Mouse (Mus musculus) kidney, postnatal 10 days (tissue): ENCODE data around the gene Hsf5.

Experiments used
- DNase-seq: peaks from one replicate; pipeline ENCODE4 v3.0.0; 2021; ENCODE audit warnings: mixed read lengths

The Hsf5 gene

DNA sequence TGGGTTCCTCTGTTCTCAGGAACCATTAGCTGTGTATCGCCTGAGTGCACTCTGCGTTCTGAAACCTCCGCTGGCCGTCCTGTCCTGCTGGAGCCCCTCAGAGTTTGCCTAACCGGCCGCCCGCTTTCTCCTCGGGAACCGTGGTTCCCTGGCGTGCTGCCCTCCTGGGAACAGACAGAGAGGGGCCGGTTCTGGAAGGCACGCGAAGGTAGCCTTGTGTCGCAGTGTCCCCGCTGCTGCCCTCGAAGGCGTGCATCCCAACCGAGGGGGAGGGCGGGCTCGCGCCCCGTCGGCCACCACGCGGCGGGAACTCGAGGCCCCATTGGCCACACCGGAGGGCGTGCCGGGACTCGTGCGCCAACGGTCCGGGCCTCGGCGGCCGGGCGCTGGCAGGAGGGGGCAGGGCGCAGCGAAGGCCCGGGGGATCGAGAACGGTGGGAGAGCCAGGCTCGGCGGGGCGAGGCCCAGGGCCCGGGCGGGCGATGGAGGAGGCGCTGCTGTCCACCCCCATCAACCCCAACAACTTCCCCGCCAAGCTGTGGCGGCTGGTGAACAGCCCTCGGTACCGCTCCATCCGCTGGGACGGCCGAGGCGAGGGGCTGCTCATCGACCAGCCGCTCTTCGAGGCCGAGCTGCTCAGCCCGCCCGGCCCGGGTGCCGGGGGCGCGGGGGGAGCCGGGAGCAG lies at the start of gene Hsf5:
TSS of gene Hsf5 (plus strand) at position 375 of the 685 bp plus-strand sequence.
- no peak for DNase-seq

DNA sequence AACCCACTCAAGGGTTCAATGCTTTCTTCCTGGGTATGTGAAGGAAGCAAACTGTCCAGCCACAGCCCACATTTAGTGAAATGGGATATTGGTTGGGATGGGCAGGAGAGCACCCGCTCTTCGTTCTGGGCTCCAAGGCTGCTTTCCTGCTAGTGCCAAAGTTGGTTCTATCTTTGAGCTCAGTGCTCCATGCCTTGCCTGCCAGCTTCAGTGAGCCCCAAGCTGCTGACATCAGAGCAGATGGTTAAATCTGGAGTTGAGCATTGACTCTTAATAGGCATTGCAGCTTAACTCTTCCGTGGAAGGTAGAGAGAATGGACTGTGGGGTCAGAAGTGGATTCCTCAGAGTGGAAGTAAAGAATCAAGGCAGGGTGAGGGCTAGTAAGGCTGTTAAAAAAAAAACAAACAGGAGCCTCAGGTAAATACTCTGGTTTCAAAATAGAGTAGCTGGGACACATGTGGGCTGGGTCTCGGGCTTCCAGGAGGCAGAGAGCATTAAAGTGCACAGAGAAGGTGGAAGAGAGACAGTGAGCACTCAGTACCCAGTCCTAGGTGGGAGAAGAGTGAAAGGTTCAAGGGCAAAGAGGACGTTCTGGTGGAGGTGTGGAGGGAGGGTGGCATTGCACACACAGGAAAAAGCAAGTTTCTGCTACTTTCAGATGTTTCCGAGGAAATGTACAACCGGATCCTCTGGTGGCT lies 48.6 kb upstream of the Hsf5 start, which contains the start of gene Sept4:
TSS of gene Sept4 (plus strand) at position 649 of the 699 bp plus-strand sequence.
- no peak for DNase-seq

- no peak for DNase-seq
Measured at GRCm38 (mm10) chr11:87570743-87571142, 46.2 kb upstream of the Hsf5 start.

- no peak for DNase-seq
Measured at GRCm38 (mm10) chr11:87571361-87571950, 45.5 kb upstream of the Hsf5 start.

DNA sequence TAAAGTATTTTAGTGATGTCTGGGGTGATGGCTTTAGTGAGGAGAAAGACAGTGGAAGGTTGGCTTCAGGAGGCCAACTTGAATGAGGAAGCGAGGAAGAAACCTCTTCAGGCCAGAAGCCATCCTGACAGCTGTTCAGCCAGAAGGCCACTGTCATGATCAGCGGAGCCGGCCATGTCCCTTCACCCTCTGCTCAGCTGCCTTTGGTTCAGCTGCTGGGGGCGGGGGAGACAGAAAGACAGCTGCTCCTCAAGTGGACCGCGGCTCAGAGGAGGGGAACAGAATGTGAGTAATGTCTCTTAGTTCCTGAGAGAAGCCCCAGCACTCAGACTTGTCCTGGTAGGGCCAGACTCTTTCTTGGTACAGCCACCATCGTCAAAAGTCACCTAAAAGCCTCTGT lies 43.2 kb upstream of the Hsf5 start:
- DNase-seq, result peak; percentile 55

- DNase-seq, result no peak
Measured at GRCm38 (mm10) chr11:87574520-87575180, 42.3 kb upstream of the Hsf5 start.

DNA sequence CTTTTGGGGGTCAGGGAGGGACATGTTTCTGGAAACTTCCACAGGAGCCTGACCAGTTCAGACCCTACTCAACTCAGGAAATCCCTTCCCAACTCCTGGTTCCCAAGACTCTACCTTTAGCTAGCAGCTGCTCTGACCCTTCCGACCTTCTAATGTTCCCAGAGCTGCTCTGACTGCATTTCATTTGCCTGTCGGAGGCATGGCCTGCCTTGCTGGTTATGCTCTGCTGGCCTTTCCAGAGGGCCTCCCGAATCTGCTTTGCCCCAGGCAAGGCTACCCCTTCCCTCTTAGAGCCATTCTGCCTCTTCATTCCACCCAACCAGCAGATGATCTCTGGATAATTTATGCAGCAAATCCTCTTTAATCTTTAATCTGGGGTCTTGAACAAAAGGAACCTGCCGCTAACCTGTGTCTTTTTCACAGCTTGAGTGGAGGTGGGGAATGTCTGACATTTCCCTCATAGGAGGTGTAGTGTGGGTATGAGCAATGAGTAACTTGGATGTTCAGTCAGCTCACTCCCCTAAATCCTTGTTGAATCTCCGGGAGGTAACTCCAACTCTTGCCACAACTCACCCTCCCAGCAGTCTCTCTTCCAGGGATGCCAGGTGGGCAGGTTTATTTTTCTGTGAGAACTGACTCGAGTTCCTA lies 39.2 kb upstream of the Hsf5 start:
- DNase-seq, result peak; percentile 61

DNA sequence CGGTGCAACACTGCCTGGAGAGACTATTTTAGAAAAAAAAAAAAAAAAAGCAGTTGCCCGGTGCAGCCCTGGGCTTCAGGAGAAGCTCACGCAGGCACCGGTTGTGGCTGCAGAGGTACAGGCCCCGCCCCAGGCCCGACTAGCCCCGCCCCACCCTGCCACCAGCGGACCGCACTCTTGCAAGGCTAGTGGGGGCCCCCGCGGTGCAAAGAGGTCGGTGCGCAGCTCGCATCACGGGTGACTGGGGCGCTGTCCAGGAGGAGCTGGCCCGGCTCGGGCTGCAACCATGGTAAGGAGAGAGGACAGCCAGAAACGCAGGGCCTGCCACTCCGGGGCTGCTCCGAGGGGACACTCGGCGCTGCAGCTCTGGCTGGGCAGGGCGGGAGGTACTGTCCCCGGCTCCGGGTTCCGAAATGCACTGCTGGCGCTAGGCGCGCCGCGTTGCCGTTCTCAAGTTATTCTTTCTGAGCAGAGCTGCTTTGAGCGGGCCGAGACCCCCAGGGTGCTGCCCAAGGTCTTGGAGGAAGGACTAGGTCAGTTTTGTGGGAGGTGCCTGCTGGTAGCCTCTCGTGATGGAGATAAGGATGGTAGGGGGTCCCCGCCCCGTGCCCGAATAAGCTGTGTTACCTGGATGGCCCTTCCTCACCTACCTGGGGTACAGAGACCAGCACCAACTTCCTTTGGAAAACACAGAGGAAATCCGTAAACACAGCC lies 38.6 kb upstream of the Hsf5 start:
- peak; percentile 88 for DNase-seq

- peak; percentile 58 for DNase-seq
Measured at GRCm38 (mm10) chr11:87578963-87579601, 37.9 kb upstream of the Hsf5 start.

- no peak for DNase-seq
Measured at GRCm38 (mm10) chr11:87579713-87580112, 37.3 kb upstream of the Hsf5 start.

- DNase-seq, result no peak
Measured at GRCm38 (mm10) chr11:87580543-87581085, 36.4 kb upstream of the Hsf5 start.

DNA sequence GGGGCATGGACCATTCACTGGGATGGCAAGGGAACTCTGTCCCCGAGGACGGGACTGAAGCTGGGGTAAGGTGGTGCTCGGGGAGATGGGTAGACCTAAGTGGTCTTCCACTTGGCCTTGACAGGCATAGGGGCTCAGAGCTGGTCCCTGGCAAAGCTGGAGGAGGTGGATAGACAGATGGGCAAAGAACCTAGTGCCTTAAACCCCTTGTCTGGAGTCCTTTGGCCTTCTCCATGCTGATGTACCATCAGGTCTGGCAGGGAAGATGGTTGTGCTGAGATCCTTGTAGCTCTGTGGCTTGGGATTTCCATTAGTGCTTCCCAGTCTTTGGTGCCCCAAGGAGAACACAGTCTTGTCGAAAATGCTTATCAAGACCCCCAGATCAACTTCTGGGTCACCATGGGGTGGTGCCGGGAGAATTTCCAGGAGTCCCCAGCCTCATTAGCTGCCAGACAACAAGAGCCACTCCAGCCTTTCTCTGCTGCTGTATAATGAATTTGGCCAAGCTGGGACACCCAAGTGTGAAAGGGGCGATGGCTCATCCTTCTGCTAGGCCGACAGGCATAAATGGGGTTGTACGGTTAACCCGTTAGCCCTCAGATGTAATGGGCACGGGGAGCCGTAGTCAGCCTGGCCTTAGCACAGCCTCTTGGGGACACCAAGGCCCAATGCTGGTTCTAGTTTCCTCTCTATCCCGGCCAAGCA lies 35.7 kb upstream of the Hsf5 start:
- DNase-seq, result no peak

- no peak for DNase-seq
Measured at GRCm38 (mm10) chr11:87581933-87582710, 34.8 kb upstream of the Hsf5 start.

DNA sequence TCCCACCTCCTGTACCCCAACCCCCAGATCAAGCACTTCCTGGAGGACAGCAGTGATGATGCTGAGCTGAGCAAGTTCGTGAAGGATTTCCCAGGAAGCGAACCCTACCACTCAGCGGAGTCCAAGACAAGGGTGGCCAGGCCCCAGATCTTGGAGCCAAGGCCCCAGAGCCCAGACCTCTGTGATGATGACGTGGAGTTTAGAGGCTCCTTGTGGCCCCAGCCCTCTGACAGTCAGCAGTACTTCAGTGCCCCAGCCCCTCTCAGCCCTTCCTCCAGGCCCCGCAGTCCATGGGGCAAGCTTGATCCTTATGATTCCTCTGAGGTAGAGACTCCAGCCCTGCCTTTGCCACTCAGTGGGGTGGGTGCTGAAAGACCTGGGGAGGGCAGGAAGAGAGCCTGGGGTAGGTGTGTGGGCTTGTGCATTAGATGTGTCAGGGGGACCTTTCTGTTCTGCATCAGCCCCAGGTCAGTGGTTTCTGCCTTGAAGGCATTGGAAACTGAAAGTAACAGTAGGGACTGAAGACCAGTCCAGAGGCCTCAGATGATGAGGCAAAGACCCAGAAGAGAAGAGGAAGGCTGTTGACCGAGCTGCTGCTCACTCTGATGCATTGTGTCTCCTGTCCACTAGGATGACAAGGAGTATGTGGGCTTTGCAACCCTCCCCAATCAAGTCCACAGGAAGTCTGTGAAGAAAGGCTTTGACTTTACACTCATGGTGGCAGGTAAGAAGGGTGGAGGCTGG lies 33.5 kb upstream of the Hsf5 start:
- DNase-seq, result no peak

DNA sequence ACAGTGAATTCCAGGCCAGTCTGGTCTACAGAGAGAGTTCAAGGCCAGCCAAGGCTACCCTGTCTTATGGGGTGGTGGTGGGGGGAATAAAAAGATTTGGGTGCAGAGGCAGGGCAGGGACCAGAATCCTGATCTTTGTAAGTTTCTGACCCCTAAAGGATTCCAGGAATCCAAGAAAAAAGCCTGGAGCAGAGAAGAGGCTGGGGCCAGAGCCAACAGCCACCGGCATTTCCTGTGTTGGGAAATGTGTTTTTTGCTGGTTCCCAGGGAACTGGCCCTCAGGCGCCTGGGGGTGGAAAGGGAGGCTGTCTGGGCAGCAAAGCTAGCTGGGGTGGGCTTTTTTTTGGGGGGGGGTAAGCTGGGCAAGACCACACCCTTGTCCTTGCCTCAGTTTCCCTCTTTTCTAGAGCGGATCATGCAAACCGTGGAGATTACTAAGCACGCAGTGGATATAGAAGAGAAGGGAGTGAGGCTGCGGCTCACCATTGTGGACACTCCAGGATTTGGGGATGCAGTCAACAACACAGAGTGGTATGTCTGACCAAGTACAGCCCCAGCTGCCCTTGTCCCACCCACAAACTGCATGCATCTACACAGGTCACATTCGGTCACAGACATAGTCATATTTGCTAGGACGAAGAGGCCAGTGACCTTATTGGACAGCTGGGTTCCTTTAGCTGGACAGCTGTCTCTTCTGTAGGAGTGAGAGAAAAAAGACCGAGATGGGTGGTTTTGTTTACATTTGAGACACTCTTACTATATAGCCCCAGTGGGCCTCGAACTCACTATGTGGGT lies 32.1 kb upstream of the Hsf5 start:
- peak; percentile 78 for DNase-seq

GRCm38 (mm10) chr11:87587211-87587874 lies 29.6 kb upstream of the Hsf5 start:
- no peak for DNase-seq

DNA sequence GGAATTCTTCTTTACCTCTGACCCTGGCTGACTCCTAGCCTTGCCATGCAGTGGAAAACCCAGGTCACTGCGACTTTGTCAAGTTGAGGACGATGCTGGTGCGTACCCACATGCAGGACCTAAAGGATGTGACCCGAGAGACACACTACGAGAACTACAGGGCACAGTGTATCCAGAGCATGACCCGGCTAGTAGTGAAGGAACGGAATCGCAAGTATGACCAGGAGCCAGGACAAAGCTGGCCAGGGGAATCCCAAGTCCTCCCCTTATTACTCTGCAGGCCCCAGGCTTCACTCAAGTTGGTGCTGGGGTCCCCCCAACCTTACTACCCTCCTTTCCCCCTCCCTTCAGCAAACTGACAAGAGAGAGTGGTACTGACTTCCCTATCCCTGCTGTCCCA lies 27.4 kb upstream of the Hsf5 start:
- DNase-seq, result no peak
